22 mouse cellular contexts compared by ENCODE assay signal in the genomic region with DNA sequence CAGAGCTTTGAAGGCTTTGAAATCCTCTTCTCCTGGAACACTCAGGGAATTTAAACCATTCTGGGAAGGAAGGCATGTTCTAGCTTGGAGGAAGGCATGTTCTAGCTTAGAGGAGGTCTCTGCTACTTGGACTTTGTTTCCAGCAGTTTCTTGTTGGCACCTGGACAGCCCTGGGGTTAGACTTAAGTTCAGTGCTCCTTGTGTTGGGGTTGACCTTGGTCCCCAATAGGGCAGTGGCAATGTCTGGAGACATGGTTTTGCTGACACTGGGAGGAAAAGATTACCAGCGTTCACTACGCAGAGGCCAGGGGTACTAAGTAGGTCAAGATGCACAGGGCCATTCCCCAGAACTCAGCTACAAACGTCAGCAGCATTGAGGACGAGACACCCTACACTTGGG. TPM values are rescaled to one million over a fixed set of nuclear protein-coding genes. Genes with fewer than 3 reads are reported as not detected.
A peak's percentile ranks its signal among the peaks of the same experiment; 100 is the strongest.
DNase-seq lines count a peak whose midpoint lies in the region; ATAC-seq and TF ChIP-seq lines count a peak whose summit lies in the region.
"Had no signal": no experiment of that assay in that cellular context is flagged by ENCODE, and none has a peak within 500 bp of the region (broad histone marks: within the 10 kb centered on the region; RNA-seq: fewer than 3 reads in every experiment).

No protein-coding gene starts in this region.

- H3K4me1 ChIP-seq in intestine, postnatal 0 days (replicated peaks; ENCODE audit: control insufficient read depth, insufficient read depth, low read length): 0 out of 2 replicates have a peak, but pooled peaks cover 5% of the 10 kb centered on the region
- peaks cover 21% of the 10 kb centered on the region for H3K4me1 ChIP-seq in intestine, embryonic 15.5 days (replicated peaks)
- H3K4me1 ChIP-seq in kidney, adult 2 months (ENCODE audit: control insufficient read depth, insufficient read depth, low read length): peaks cover under 1% of the 10 kb centered on the region
- H3K4me1 ChIP-seq: embryonic facial prominence, embryonic 12.5 days had no signal

- peak overlapping the region; percentile 64; the same call in 1 of the 2 replicates for H3K27ac ChIP-seq in intestine, postnatal 0 days (ENCODE audit: low read depth, low read length)
- H3K27ac ChIP-seq in intestine, embryonic 15.5 days: no peak overlapping the region
- no peak overlapping the region for H3K27ac ChIP-seq in kidney, adult 2 months (ENCODE audit: insufficient read depth, low read depth, low read length)
- H3K27ac ChIP-seq: embryonic facial prominence, embryonic 10.5 days; embryonic facial prominence, embryonic 12.5 days; forebrain, embryonic 13.5 days had no signal

- peaks cover 3% of the 10 kb centered on the region; the same call in 1 of the 2 replicates for H3K36me3 ChIP-seq in intestine, postnatal 0 days (ENCODE audit: control insufficient read depth, insufficient read depth)
- H3K36me3 ChIP-seq in intestine, embryonic 15.5 days: no peaks in the 10 kb centered on the region
- H3K36me3 ChIP-seq in kidney, adult 2 months (ENCODE audit: control insufficient read depth, insufficient read depth, low read length): no peaks in the 10 kb centered on the region
- H3K36me3 ChIP-seq: embryonic facial prominence, embryonic 10.5 days; embryonic facial prominence, embryonic 12.5 days; G1E had no signal

- no peak for TF ChIP-seq CTCF in intestine, postnatal 0 days (IDR thresholded peaks at IDR 0.05; ENCODE audit: low read depth)
- no peak for TF ChIP-seq CTCF in kidney, adult 2 months (conservative IDR thresholded peaks at IDR 0.05; ENCODE audit: insufficient read depth, insufficient read length, low read depth, low read length)

- peak; percentile 76 for ATAC-seq in intestine, postnatal 0 days
- ATAC-seq in intestine, embryonic 15.5 days: no peak
- ATAC-seq: activated CD4-positive, CD25-positive, alpha-beta regulatory T cell, adult 4 months; CD4-positive, CD25-positive, alpha-beta regulatory T cell, adult 4 months; forebrain, embryonic 13.5 days; Patski had no signal

- H3K9ac ChIP-seq in intestine, postnatal 0 days (ENCODE audit: low read depth, low read length): no peak overlapping the region
- no peak overlapping the region for H3K9ac ChIP-seq in intestine, embryonic 15.5 days
- H3K9ac ChIP-seq: embryonic facial prominence, embryonic 12.5 days; forebrain, embryonic 13.5 days had no signal

- 50% methylated on average over 4 of the region's 4 CpGs for WGBS in intestine, postnatal 0 days
- WGBS in intestine, embryonic 15.5 days: 88% methylated on average over 4 of the region's 4 CpGs
- 69% methylated on average over 4 of the region's 4 CpGs for whole genome bisulfite sequencing in kidney, adult 2 months

- no peak overlapping the region for H3K4me2 ChIP-seq in intestine, postnatal 0 days (replicated peaks; ENCODE audit: low read depth)
- H3K4me2 ChIP-seq in intestine, embryonic 15.5 days (replicated peaks): no peak overlapping the region
- H3K4me2 ChIP-seq: embryonic facial prominence, embryonic 12.5 days; forebrain, embryonic 13.5 days had no signal

- H3K9me3 ChIP-seq in intestine, postnatal 0 days (ENCODE audit: control insufficient read depth): no peaks in the 10 kb centered on the region
- no peaks in the 10 kb centered on the region for H3K9me3 ChIP-seq in intestine, embryonic 15.5 days
- H3K9me3 ChIP-seq: embryonic facial prominence, embryonic 10.5 days; embryonic facial prominence, embryonic 12.5 days; forebrain, embryonic 13.5 days; G1E had no signal

- H3K27me3 ChIP-seq in intestine, postnatal 0 days (replicated peaks; ENCODE audit: control insufficient read depth, insufficient read depth, low read length): no peaks in the 10 kb centered on the region
- no peaks in the 10 kb centered on the region for H3K27me3 ChIP-seq in intestine, embryonic 15.5 days (replicated peaks)
- H3K27me3 ChIP-seq in kidney, adult 2 months (replicated peaks; ENCODE audit: control insufficient read depth, insufficient read depth, low read length): no peaks in the 10 kb centered on the region
- H3K27me3 ChIP-seq: embryonic facial prominence, embryonic 12.5 days; forebrain, embryonic 13.5 days; Patski had no signal

- no peak for TF ChIP-seq POLR2A in kidney, adult 2 months (IDR thresholded peaks at IDR 0.05; ENCODE audit: low read depth, low read length)

- no peak overlapping the region for H3K4me3 ChIP-seq in intestine, postnatal 0 days (ENCODE audit: low read depth, low read length)
- no peak overlapping the region for H3K4me3 ChIP-seq in intestine, embryonic 15.5 days (replicated peaks)
- no peak overlapping the region for H3K4me3 ChIP-seq in kidney, adult 2 months (ENCODE audit: insufficient read depth, low read depth, low read length)
- H3K4me3 ChIP-seq: embryonic facial prominence, embryonic 10.5 days; embryonic facial prominence, embryonic 12.5 days; forebrain, embryonic 13.5 days had no signal

- peak; percentile 89 for DNase-seq in kidney, adult 2 months
- DNase-seq in kidney, postnatal 10 days: no peak
- DNase-seq in kidney, adult 9 months: peak; percentile 86
- DNase-seq in kidney, postnatal 4 days: no peak
- peak; percentile 75 to 77 for DNase-seq in kidney, postnatal 36 days
- no peak for DNase-seq in kidney, postnatal 14 days
- DNase-seq: adrenal gland, adult 8-10 months; adrenal gland, postnatal 36 days; cerebellum, adult 11-12 months; cerebellum, adult 2 months; cerebellum, adult 9-10 months; cerebellum, postnatal 10 days; cerebellum, postnatal 25 days had no signal

RNA-seq across cellular contexts. Expression of a gene that starts 26.9 kb away (rescaled TPM):
- 8.3 and 9.2 TPM in 2 replicates for polyA plus RNA-seq in intestine, postnatal 0 days (2015; fragmentation: Nextera tagmentation; extraction: Ambion mirVana)
- polyA plus RNA-seq in intestine, embryonic 15.5 days (2015; fragmentation: Nextera tagmentation; extraction: Ambion mirVana): 20.4 and 21.9 TPM in 2 replicates
- polyA plus RNA-seq in kidney, adult 2 months (2012; rRNA removed): 22.9 and 23.7 TPM in 2 replicates

RNA-seq across cellular contexts. Expression of a gene that starts 29.7 kb away (rescaled TPM):
- 175 and 180 TPM in 2 replicates for polyA plus RNA-seq in intestine, postnatal 0 days (2015; fragmentation: Nextera tagmentation; extraction: Ambion mirVana)
- polyA plus RNA-seq in intestine, embryonic 15.5 days (2015; fragmentation: Nextera tagmentation; extraction: Ambion mirVana): 394 and 407 TPM in 2 replicates
- 148 and 152 TPM in 2 replicates for polyA plus RNA-seq in kidney, adult 2 months (2012; rRNA removed)

RNA-seq across cellular contexts. Expression of a gene that starts 38.0 kb away (rescaled TPM):
- 0.35 and 0.77 TPM in 2 replicates for polyA plus RNA-seq in intestine, postnatal 0 days (2015; fragmentation: Nextera tagmentation; extraction: Ambion mirVana)
- 0.28 and 0.38 TPM in 2 replicates for polyA plus RNA-seq in intestine, embryonic 15.5 days (2015; fragmentation: Nextera tagmentation; extraction: Ambion mirVana)
- 0.09 and 0.23 TPM in 2 replicates for polyA plus RNA-seq in kidney, adult 2 months (2012; rRNA removed)
- polyA plus RNA-seq: activated CD4-positive, CD25-positive, alpha-beta regulatory T cell, adult 4 months; CD4-positive, CD25-positive, alpha-beta regulatory T cell, adult 4 months; embryonic facial prominence, embryonic 10.5 days; G1E had no signal

RNA-seq across cellular contexts. Expression of a gene that starts 38.8 kb away (rescaled TPM):
- 6.1 and 7.7 TPM in 2 replicates for polyA plus RNA-seq in intestine, postnatal 0 days (2015; fragmentation: Nextera tagmentation; extraction: Ambion mirVana)
- polyA plus RNA-seq in intestine, embryonic 15.5 days (2015; fragmentation: Nextera tagmentation; extraction: Ambion mirVana): 3.1 and 3.7 TPM in 2 replicates
- polyA plus RNA-seq in kidney, adult 2 months (2012; rRNA removed): 7.9 and 9.7 TPM in 2 replicates
- polyA plus RNA-seq: CD4-positive, CD25-positive, alpha-beta regulatory T cell, adult 4 months had no signal

Comparison
In these comparisons a context has a peak if more than half of its experiments do, and no peak if none do; other contexts are left out.
1. DNase-seq: peak in kidney, adult 2 months (single experiment), kidney, adult 9 months (single experiment) and kidney, postnatal 36 days (2 of 2); none in kidney, postnatal 10 days (single experiment), kidney, postnatal 4 days (0 of 2) and kidney, postnatal 14 days (single experiment).